Mouse (Mus musculus): Measurements from ENCODE around the gene Prss22. TPM values are rescaled to one million over a fixed set of nuclear protein-coding genes. Genes with fewer than 3 reads are reported as not detected.

The Prss22 gene
- polyA plus RNA-seq, 1 experiment: 0.23 TPM

- 79% methylated on average over 7 of the region's 7 CpGs for WGBS
- no peaks in the 10 kb centered on the region for H3K27me3 ChIP-seq (replicated peaks; ENCODE audit: control insufficient read depth, insufficient read depth, low read length)
- DNase-seq: no peak
- TF ChIP-seq POLR2A (IDR thresholded peaks at IDR 0.05; ENCODE audit: low read depth, low read length) (no peak), CTCF (conservative IDR thresholded peaks at IDR 0.05; ENCODE audit: insufficient read depth, insufficient read length, low read depth, low read length) (no peak)
- no peaks in the 10 kb centered on the region for H3K36me3 ChIP-seq (ENCODE audit: control insufficient read depth, insufficient read depth, low read length)
- no peak overlapping the region for H3K4me3 ChIP-seq (ENCODE audit: insufficient read depth, low read depth, low read length)
- no peaks in the 10 kb centered on the region for H3K4me1 ChIP-seq (ENCODE audit: control insufficient read depth, insufficient read depth, low read length)
- no peak overlapping the region for H3K27ac ChIP-seq (ENCODE audit: insufficient read depth, low read depth, low read length)
Measured at GRCm38 (mm10) chr17:24035087-24035486, 37.2 kb upstream of the Prss22 start.

DNA sequence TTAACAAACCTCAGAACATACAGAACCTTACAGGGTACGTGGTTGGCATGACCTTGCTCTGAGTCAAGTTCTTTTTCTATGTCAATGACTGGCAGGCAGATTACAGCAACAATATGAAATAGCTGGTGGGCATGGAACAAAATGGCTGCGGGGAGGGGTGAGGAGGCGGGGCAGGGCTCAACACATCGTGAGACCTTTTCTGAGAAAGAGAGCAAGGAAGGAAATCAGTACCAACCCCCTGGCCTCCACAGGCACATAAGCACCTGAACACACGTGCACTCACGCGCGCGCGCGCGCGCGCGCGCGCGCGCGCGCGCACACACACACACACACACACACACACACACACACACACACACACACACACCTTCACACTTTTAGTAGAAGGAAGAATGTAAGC, 32.7 kb upstream of the Prss22 start:
- no peak overlapping the region for H3K4me3 ChIP-seq (ENCODE audit: insufficient read depth, low read depth, low read length)
- WGBS: 88% methylated on average over 22 of the region's 22 CpGs
- TF ChIP-seq POLR2A (IDR thresholded peaks at IDR 0.05; ENCODE audit: low read depth, low read length): no peak
- no peaks in the 10 kb centered on the region for H3K4me1 ChIP-seq (ENCODE audit: control insufficient read depth, insufficient read depth, low read length)
- no peak overlapping the region for H3K27ac ChIP-seq (ENCODE audit: insufficient read depth, low read depth, low read length)
- no peaks in the 10 kb centered on the region for H3K36me3 ChIP-seq (ENCODE audit: control insufficient read depth, insufficient read depth, low read length)
- no peak for DNase-seq
- H3K27me3 ChIP-seq (replicated peaks; ENCODE audit: control insufficient read depth, insufficient read depth, low read length): no peaks in the 10 kb centered on the region

DNA sequence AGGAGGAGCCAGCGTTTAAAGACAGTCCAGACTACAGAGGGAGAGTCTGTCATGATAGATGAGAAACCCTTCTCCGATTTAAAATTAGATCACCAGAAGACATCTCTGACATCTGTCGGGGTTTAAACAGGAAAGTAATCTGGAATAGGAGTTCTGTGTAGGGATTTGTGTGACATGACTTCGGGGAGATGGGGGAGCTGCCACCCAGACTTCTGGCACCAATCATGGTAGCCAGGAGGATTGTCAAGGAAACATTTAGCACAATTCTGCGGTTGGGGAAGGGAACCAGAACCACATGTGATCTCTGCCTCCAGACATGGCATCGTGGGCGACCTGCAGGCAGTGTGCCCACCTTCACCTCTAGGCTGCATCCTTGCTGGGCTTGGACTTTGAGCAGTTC, 31.6 kb upstream of the Prss22 start:
- no peak overlapping the region for H3K27ac ChIP-seq (ENCODE audit: insufficient read depth, low read depth, low read length)
- WGBS: 78% methylated on average over 7 of the region's 7 CpGs
- TF ChIP-seq CTCF (conservative IDR thresholded peaks at IDR 0.05; ENCODE audit: insufficient read depth, insufficient read length, low read depth, low read length) (no peak), POLR2A (IDR thresholded peaks at IDR 0.05; ENCODE audit: low read depth, low read length) (no peak)
- no peaks in the 10 kb centered on the region for H3K27me3 ChIP-seq (replicated peaks; ENCODE audit: control insufficient read depth, insufficient read depth, low read length)
- DNase-seq: no peak
- H3K4me3 ChIP-seq (ENCODE audit: insufficient read depth, low read depth, low read length): no peak overlapping the region
- H3K4me1 ChIP-seq (ENCODE audit: control insufficient read depth, insufficient read depth, low read length): no peaks in the 10 kb centered on the region
- H3K36me3 ChIP-seq (ENCODE audit: control insufficient read depth, insufficient read depth, low read length): no peaks in the 10 kb centered on the region

DNA sequence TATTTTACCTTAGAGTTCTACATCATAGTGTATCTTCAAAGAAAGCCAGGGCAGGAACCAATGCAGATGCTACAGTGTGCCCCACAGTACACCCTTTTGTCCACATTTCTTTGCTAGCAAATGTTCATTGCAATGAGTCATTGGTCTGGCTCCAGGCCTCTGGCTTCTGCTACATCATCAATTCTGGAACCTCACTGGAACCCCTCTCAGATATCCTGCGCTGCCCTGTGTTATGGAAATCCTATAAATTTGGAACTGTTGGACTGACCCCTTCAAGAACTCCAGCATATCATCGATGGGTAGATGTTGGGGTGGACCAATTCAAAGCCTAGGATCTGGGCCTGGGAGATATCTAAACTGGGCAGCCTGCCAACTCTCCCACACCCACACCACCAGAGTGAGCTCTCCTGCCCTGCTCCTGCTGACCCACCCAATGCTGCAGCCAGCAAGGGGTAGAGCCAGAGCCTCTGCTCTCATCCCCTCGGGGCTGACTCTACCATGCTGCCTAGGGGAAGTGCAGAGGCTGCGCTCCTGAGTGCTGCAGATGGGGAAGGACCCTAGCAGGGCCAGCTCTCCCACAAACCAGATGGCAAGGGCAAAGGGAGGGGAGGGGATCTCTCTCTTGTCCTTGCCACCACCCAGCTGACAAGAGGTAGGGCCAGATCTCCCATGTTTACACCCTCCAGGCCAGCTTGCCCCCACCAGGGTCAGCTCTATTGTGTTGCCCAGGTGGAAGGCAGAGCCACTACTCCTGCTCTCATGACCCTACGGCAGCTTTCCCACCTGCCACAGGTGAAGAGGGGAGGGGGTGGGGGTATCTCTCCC, 23.7 kb upstream of the Prss22 start:
- WGBS: 73% methylated on average over 5 of the region's 5 CpGs
- Histone ChIP-seq H3K27me3 (replicated peaks; ENCODE audit: control insufficient read depth, insufficient read depth, low read length) (no peaks in the 10 kb centered on the region), H3K4me1 (ENCODE audit: control insufficient read depth, insufficient read depth, low read length) (no peaks in the 10 kb centered on the region), H3K27ac (ENCODE audit: insufficient read depth, low read depth, low read length) (no peak overlapping the region), H3K4me3 (ENCODE audit: insufficient read depth, low read depth, low read length) (no peak overlapping the region), H3K36me3 (ENCODE audit: control insufficient read depth, insufficient read depth, low read length) (no peaks in the 10 kb centered on the region)
- TF ChIP-seq CTCF (conservative IDR thresholded peaks at IDR 0.05; ENCODE audit: insufficient read depth, insufficient read length, low read depth, low read length): no peak
- no peak for TF ChIP-seq POLR2A (IDR thresholded peaks at IDR 0.05; ENCODE audit: low read depth, low read length)
- DNase-seq: no peak

GRCm38 (mm10) chr17:24020696-24021095, 22.8 kb upstream of the Prss22 start:
- H3K27me3 ChIP-seq (replicated peaks; ENCODE audit: control insufficient read depth, insufficient read depth, low read length): no peaks in the 10 kb centered on the region
- no peaks in the 10 kb centered on the region for H3K4me1 ChIP-seq (ENCODE audit: control insufficient read depth, insufficient read depth, low read length)
- no peaks in the 10 kb centered on the region for H3K36me3 ChIP-seq (ENCODE audit: control insufficient read depth, insufficient read depth, low read length)
- no peak overlapping the region for H3K4me3 ChIP-seq (ENCODE audit: insufficient read depth, low read depth, low read length)
- WGBS: 67% methylated on average over 6 of the region's 6 CpGs
- no peak for TF ChIP-seq POLR2A (IDR thresholded peaks at IDR 0.05; ENCODE audit: low read depth, low read length)
- TF ChIP-seq CTCF (conservative IDR thresholded peaks at IDR 0.05; ENCODE audit: insufficient read depth, insufficient read length, low read depth, low read length): no peak
- no peak for DNase-seq
- H3K27ac ChIP-seq (ENCODE audit: insufficient read depth, low read depth, low read length): no peak overlapping the region

DNA sequence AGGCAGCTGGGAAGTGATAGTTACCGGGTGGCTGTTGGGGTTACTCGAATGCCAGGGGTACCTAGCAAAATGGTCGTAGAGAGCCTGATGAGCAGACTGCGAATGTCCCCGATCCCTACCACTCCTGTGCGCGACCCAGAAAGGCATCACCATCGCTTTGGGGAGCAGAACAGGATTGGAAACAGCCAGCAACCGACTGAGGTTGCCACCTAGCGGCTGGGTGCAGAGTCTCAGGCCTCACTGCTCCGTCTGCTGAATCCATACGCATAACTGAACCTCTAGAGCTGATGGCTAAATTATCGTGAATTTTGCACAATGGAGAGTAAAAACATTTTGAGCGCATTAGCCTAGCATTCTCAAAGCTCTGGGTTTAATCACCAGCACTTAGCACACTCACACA, 17.8 kb upstream of the Prss22 start:
- 39% methylated on average over 14 of the region's 14 CpGs for WGBS
- H3K36me3 ChIP-seq (ENCODE audit: control insufficient read depth, insufficient read depth, low read length): no peaks in the 10 kb centered on the region
- H3K4me3 ChIP-seq (ENCODE audit: insufficient read depth, low read depth, low read length): no peak overlapping the region
- no peaks in the 10 kb centered on the region for H3K27me3 ChIP-seq (replicated peaks; ENCODE audit: control insufficient read depth, insufficient read depth, low read length)
- TF ChIP-seq POLR2A (IDR thresholded peaks at IDR 0.05; ENCODE audit: low read depth, low read length): no peak
- peak; percentile 66 for TF ChIP-seq CTCF (conservative IDR thresholded peaks at IDR 0.05; ENCODE audit: insufficient read depth, insufficient read length, low read depth, low read length)
- H3K27ac ChIP-seq (ENCODE audit: insufficient read depth, low read depth, low read length): no peak overlapping the region
- peak; percentile 29 for DNase-seq
- H3K4me1 ChIP-seq (ENCODE audit: control insufficient read depth, insufficient read depth, low read length): no peaks in the 10 kb centered on the region

DNA sequence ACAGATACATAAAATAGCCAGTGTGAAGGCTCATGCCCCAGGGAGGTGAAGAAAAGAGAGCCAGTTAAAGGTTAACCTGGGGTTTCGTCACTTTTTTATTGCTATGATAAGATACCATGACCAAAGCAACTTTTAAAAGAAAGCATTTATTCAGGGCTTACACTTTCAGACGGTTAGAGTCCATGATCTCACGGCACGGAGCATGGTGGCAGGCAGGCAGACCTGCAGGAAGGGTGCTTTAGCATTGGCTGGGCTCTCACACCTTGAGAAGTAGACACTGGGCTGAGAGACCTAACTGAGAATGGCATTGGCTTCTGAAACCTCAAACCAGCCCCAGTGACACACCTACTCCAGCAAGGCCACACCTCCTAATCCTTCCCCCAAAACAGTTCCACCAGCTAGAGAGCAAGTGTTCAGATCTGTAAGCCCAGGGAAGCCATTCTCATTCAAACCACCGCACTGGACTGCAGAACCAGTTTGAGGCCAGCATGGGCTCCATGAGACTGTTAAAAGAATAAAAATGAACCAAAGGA, 16.6 kb upstream of the Prss22 start:
- H3K4me1 ChIP-seq (ENCODE audit: control insufficient read depth, insufficient read depth, low read length): no peaks in the 10 kb centered on the region
- DNase-seq: no peak
- no peaks in the 10 kb centered on the region for H3K27me3 ChIP-seq (replicated peaks; ENCODE audit: control insufficient read depth, insufficient read depth, low read length)
- TF ChIP-seq POLR2A (IDR thresholded peaks at IDR 0.05; ENCODE audit: low read depth, low read length) (no peak), CTCF (conservative IDR thresholded peaks at IDR 0.05; ENCODE audit: insufficient read depth, insufficient read length, low read depth, low read length) (no peak)
- H3K27ac ChIP-seq (ENCODE audit: insufficient read depth, low read depth, low read length): no peak overlapping the region
- no peaks in the 10 kb centered on the region for H3K36me3 ChIP-seq (ENCODE audit: control insufficient read depth, insufficient read depth, low read length)
- no peak overlapping the region for H3K4me3 ChIP-seq (ENCODE audit: insufficient read depth, low read depth, low read length)
- 82% methylated on average over 5 of the region's 5 CpGs for WGBS
